Mouse (Mus musculus) forebrain, embryonic 13.5 days (tissue): Measurements from ENCODE around the gene Rab4a. TPM values are rescaled to one million over a fixed set of nuclear protein-coding genes. Genes with fewer than 3 reads are reported as not detected.
"Not testable (repeated sequence)": the region's sequence is repeated elsewhere in the genome, so short reads cannot be mapped to it uniquely, and the experiment has no call there.

ENCODE experiments used
- ATAC-seq: fragments of 200-750 bp; cut with Nextera tagmentation; 2 replicates; pipeline ENCODE4 v1.8.0; 2017
- H3K27ac ChIP-seq: fragments of 300-500 bp; sonication (generic); 2 replicates; pipeline ENCODE4 v1.5.1; 2015; ENCODE audit warnings: inconsistent platforms, mild to moderate bottlenecking, moderate library complexity
- H3K27me3 ChIP-seq: fragments of 300-500 bp; sonication (generic); 2 replicates; pipeline ENCODE4 v1.6.1; 2015; ENCODE audit warnings: mild to moderate bottlenecking, inconsistent platforms
- H3K36me3 ChIP-seq: fragments of 300-500 bp; sonication (generic); 2 replicates; pipeline ENCODE4 v1.6.1; 2015; ENCODE audit warnings: mild to moderate bottlenecking, inconsistent platforms; ENCODE audit not compliant: poor library complexity, severe bottlenecking
- H3K4me1 ChIP-seq: fragments of 300-500 bp; sonication (generic); 2 replicates; pipeline ENCODE4 v1.6.1; 2015; ENCODE audit warnings: inconsistent platforms
- H3K4me2 ChIP-seq: fragments of 300-500 bp; sonication (generic); 2 replicates; pipeline ENCODE4 v1.6.1; 2015; ENCODE audit warnings: inconsistent platforms, mild to moderate bottlenecking, moderate library complexity
- H3K4me3 ChIP-seq: fragments of 300-500 bp; sonication (generic); 2 replicates; pipeline ENCODE4 v1.5.1; 2015; ENCODE audit warnings: mild to moderate bottlenecking, inconsistent platforms
- H3K9ac ChIP-seq: fragments of 300-500 bp; sonication (generic); 2 replicates; pipeline ENCODE4 v1.6.1; 2015; ENCODE audit warnings: mild to moderate bottlenecking, inconsistent platforms
- H3K9me3 ChIP-seq: fragments of 300-500 bp; sonication (generic); replicated peaks from 2 replicates; pipeline ENCODE4 v1.6.1; 2016; ENCODE audit warnings: inconsistent platforms
- WGBS: fragments of 180-500 bp; shearing (Covaris S2); methylation state at CpG from one replicate; pipeline ENCODE4 v1.1.7; 2015; 5-methylcytosine and 5-hydroxymethylcytosine counted together
- polyA plus RNA-seq: library from polyadenylated mRNA; unstranded; fragments of >200 nt; fragmentation: Nextera tagmentation; extraction: Ambion mirVana; gene quantifications from 2 replicates; pipeline ENCODE4 v1.2.1, GENCODE M21; 2015

Rab4a gene
- polyA plus RNA-seq, 1 experiment from 2014 or later, result 72.2 TPM

DNA sequence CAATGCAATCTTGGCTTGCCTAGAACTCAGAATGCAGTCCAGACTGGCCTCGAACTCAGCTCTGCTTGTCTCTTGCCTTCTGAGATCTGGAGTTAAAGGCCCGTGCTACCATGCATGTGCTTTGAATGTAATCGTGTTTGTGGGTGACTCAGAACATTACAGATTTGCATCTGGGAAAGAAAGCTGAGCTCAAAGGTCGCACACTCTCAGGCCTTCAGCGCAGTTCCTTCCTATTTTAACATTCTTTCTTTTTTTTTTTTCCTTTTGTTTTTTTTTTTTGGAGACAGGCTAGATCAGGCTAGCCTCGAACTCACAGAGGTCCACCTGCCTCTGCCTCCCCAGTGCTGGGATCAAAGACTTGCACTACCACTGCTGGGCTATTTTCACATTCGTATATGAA lies 1.2 kb upstream of the Rab4a start:
- Histone ChIP-seq H3K36me3 (0 out of 2 replicates have a peak, but pooled peaks cover 2% of the 10 kb centered on the region), H3K9me3 (no peaks in the 10 kb centered on the region), H3K4me3 (no peak overlapping the region), H3K4me1 (peaks cover 34% of the 10 kb centered on the region), H3K4me2 (no peak overlapping the region), H3K27me3 (no peaks in the 10 kb centered on the region), H3K9ac (no peak overlapping the region), H3K27ac (no peak overlapping the region)
- no peak for ATAC-seq
- 84% methylated on average over 7 of the region's 7 CpGs for WGBS

GRCm38 (mm10) chr8:123805209-123805717 lies 522 bp upstream of the Rab4a start:
- Histone ChIP-seq H3K27ac (peak overlapping the region; percentile 60; the same call in 1 of the 2 replicates), H3K4me3 (peak overlapping the region; percentile 65), H3K9me3 (no peaks in the 10 kb centered on the region), H3K4me1 (peaks cover 34% of the 10 kb centered on the region), H3K9ac (peak overlapping the region; percentile 79), H3K27me3 (no peaks in the 10 kb centered on the region), H3K36me3 (0 out of 2 replicates have a peak, but pooled peaks cover 2% of the 10 kb centered on the region), H3K4me2 (peak overlapping the region; percentile 89)
- WGBS, result 14% methylated on average over 15 of the region's 15 CpGs
- ATAC-seq, result peak; percentile 12

GRCm38 (mm10) chr8:123806374-123806935 lies 670 bp downstream of the Rab4a start:
- no peak for ATAC-seq

DNA sequence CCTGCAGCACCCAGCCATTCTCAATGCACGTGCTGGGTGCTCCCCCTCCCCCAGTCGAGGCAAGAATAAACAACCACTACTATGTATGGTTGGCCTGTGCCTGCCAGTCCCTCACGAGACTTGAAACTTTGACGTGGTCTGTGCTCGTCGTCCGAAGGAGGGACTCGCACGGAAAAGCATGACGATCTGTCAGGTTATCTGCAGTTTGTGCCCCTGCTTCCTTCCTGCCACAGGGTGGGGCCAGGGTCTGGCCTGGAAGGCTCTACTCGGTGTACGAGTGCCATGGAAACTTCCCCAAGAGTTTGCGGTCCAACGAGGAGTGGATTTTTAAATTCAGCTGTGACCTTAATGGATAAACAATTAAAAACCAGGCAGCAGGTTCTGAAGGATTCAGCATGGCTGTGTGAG lies 1.2 kb downstream of the Rab4a start:
- Histone ChIP-seq H3K4me3 (peak overlapping the region; percentile 65), H3K4me2 (peak overlapping the region; percentile 89), H3K9me3 (no peaks in the 10 kb centered on the region), H3K9ac (peak overlapping the region; percentile 79), H3K4me1 (peaks cover 34% of the 10 kb centered on the region), H3K36me3 (0 out of 2 replicates have a peak, but pooled peaks cover 2% of the 10 kb centered on the region), H3K27me3 (no peaks in the 10 kb centered on the region), H3K27ac (no peak overlapping the region)
- 5% methylated on average over 14 of the region's 14 CpGs for WGBS
- ATAC-seq, result no peak; the same call in 1 of the 2 replicates

More at GRCm38 (mm10) chr8:123806374-123806935, 670 bp downstream of the Rab4a start:
- Histone ChIP-seq H3K36me3 (0 out of 2 replicates have a peak, but pooled peaks cover 2% of the 10 kb centered on the region), H3K27ac (peak overlapping the region; percentile 60), H3K9me3 (no peaks in the 10 kb centered on the region), H3K4me3 (peak overlapping the region; percentile 65), H3K4me2 (peak overlapping the region; percentile 89), H3K4me1 (peaks cover 34% of the 10 kb centered on the region), H3K9ac (peak overlapping the region; percentile 79), H3K27me3 (no peaks in the 10 kb centered on the region)
- 1% methylated on average over 12 of the region's 12 CpGs for WGBS

DNA sequence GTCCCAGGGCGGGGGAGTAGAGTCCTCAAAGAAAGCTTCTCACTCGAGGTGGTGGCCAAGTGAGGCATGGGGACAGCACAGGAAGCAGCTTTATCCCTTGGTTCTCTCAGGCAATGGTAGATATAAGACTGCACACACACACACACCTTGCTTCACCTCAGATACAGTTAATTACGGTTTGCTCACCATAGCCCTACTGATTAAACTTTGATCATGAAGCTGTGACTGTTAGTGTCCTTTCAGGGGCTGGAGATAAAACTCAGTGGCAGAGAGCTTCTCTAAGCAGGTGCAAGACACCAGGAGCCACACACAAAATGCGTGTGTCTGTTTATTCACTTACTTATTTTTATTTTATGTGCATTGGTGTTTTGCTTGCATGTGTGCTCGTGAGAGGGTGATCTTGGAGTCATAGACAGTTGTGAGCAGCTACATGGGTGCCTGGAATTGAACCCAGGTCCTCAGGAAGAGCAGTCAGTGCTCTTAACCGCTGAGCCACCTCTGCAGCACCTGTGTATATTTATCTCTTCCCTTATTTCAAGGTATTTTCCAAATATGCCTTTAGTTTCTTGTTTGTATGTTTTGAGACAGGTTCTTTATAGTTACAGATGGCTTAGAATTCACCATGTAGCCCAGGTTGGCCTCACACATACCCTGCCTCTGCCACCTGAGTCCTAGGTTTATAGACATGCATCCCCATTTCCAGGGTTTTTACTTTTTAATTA lies 2.2 kb downstream of the Rab4a start:
- no peak for ATAC-seq
- H3K9ac ChIP-seq, result peak overlapping the region; percentile 79; the same call in 1 of the 2 replicates

DNA sequence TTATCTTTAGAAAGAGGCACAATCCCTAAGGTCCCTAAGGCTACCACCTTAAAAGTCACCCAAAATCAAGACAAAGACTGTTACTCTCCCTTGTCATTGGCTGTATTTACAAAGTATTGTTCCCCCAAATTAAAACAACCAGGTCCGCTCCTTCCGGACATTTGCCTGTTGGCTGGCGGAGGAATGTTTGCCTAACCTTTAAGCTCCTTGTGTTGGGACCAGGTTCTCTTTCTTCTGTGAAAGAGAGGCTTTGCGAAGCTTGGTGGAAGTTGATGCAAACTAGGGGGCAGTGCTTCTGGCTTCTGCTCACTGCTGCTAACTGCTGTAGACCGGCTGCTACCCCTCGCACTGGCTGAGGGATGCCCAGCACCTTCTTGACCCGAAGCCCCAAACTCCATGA lies 2.9 kb downstream of the Rab4a start:
- no peak overlapping the region for H3K4me2 ChIP-seq
- no peaks in the 10 kb centered on the region for H3K9me3 ChIP-seq
- no peak overlapping the region for H3K4me3 ChIP-seq
- H3K27me3 ChIP-seq, result no peaks in the 10 kb centered on the region
- H3K27ac ChIP-seq, result no peak overlapping the region
- no peak overlapping the region for H3K9ac ChIP-seq
- peaks cover 3% of the 10 kb centered on the region; the same call in 1 of the 2 replicates for H3K36me3 ChIP-seq
- ATAC-seq, result no peak
- H3K4me1 ChIP-seq, result peaks cover 36% of the 10 kb centered on the region
- WGBS, result 80% methylated on average over 7 of the region's 7 CpGs

More for the DNA sequence above, 2.2 kb downstream of the Rab4a start:
- Histone ChIP-seq H3K4me2 (peak overlapping the region; percentile 89), H3K9me3 (no peaks in the 10 kb centered on the region), H3K27ac (no peak overlapping the region), H3K27me3 (no peaks in the 10 kb centered on the region), H3K4me3 (0 out of 2 replicates have a peak overlapping the region, but pooled peaks have one; percentile 65), H3K4me1 (peaks cover 34% of the 10 kb centered on the region), H3K36me3 (0 out of 2 replicates have a peak, but pooled peaks cover 2% of the 10 kb centered on the region)
- 65% methylated on average over 6 of the region's 6 CpGs for WGBS

DNA sequence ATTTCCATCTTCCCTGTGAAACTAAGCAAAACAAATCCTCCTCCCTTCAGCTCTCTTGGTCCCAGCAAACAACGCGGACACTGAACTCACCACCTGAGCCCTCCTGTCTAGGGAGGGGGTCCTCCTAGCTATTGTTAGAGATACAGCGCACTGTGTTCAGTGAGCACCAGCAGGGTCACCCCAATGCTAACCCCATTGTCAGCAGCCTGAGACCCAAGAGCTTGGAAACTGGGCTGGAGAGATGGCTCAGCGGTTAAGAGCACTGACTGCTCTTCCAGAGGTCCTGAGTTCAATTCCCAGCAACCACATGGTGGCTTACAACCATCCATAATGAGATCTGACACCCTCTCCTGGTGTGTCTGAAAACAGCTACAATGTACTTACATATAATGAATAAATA lies 3.6 kb downstream of the Rab4a start:
- not testable (repeated sequence) for H3K4me2 ChIP-seq, H3K36me3 ChIP-seq, ATAC-seq, H3K27ac ChIP-seq, H3K9me3 ChIP-seq, H3K27me3 ChIP-seq, H3K9ac ChIP-seq, H3K4me3 ChIP-seq
- 87% methylated on average over 4 of the region's 4 CpGs for WGBS
- H3K4me1 ChIP-seq, result peaks cover 36% of the 10 kb centered on the region

- Histone ChIP-seq H3K9me3 (no peaks in the 10 kb centered on the region), H3K4me3 (no peak overlapping the region), H3K9ac (no peak overlapping the region), H3K4me1 (peaks cover 21% of the 10 kb centered on the region), H3K27ac (no peak overlapping the region), H3K36me3 (peaks cover 30% of the 10 kb centered on the region), H3K4me2 (no peak overlapping the region), H3K27me3 (no peaks in the 10 kb centered on the region)
- WGBS, result 89% methylated on average over 5 of the region's 5 CpGs
- ATAC-seq, result no peak
Observed at GRCm38 (mm10) chr8:123812227-123812626, 6.4 kb downstream of the Rab4a start.

DNA sequence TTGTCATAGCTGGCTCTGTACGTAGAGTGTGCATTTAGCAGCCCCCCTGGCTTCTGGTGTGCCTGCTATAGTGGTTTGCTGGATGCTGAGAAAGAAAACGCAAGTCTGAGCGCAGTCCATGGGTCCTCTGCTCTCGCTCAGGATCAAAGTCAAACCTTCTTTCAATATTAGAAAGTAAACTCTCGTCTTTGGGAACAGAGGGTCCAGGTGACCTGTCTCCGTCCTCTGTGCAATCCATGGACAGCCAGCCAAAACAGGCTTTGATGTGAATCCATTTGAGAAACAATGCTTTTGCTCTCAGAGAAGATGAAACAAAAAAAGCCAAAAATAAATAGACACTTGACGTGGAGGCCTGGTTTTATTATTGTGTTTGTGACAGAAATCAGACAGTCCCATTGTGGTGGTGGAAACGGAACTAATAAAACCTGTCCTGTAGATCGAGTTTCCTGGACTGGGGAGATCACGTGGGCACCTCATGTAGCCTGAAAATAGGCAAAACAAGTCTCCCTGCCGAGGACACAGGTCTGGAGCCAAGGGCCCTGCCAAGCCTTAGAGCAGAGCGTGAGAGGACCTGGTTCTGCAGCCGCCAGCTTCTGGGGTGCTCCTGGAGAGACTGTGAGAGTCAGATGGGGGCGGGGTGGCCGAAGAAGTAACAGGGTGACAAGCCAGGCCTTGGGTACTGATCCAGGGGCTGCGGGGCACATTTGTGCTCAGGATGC lies 7.5 kb downstream of the Rab4a start:
- Histone ChIP-seq H3K4me3 (no peak overlapping the region), H3K4me1 (peaks cover 10% of the 10 kb centered on the region; the same call in 1 of the 2 replicates), H3K9ac (no peak overlapping the region), H3K4me2 (no peak overlapping the region), H3K36me3 (peaks cover 36% of the 10 kb centered on the region), H3K27ac (no peak overlapping the region), H3K9me3 (no peaks in the 10 kb centered on the region), H3K27me3 (no peaks in the 10 kb centered on the region)
- WGBS, result 80% methylated on average over 16 of the region's 16 CpGs
- no peak for ATAC-seq

DNA sequence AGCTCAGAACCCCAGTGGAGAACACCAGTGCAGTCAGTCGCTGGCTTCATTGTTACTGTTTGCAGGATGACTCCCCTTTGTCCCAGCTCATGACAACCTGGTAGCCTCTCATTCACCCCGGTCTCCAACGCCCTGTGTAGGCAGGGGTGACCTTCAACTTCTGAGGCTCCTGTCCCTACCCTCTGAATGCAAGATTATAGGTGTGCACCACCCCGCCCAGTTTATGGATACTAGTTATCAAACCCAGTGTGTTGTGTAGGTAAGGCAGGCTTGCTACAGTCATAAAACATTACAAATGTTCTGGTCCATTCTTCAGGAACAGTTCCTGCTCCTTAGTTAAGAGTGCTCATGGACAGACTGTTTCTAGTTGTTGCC lies 8.1 kb downstream of the Rab4a start:
- no peak overlapping the region for H3K4me3 ChIP-seq

DNA sequence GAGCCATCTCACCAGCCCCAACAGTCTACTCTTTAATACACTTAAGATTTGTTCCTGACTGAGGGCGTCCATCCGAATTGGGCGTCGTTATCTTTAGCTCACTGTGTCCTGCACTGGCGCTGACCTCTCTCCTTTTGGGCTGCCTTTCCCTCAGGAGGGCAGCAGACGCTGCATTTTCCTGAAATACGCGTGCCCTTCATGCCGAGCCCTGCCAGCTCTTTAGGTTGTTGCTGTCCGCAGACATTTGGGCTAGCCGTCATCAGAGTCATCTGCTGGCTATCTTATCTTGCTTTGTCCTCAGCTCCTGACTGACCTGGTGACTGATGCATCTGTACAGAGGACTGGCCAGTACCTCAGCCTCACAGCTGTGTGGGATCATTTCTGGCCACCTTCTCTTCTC lies 9.5 kb downstream of the Rab4a start:
- no peak overlapping the region for H3K27ac ChIP-seq
- H3K36me3 ChIP-seq, result peaks cover 33% of the 10 kb centered on the region
- no peak overlapping the region for H3K4me3 ChIP-seq
- WGBS, result 83% methylated on average over 11 of the region's 11 CpGs
- 0 out of 2 replicates have a peak, but pooled peaks cover 3% of the 10 kb centered on the region for H3K4me1 ChIP-seq
- H3K4me2 ChIP-seq, result no peak overlapping the region
- H3K27me3 ChIP-seq, result no peaks in the 10 kb centered on the region
- ATAC-seq, result no peak
- no peaks in the 10 kb centered on the region for H3K9me3 ChIP-seq
- H3K9ac ChIP-seq, result no peak overlapping the region

More for the DNA sequence above, 8.1 kb downstream of the Rab4a start:
- H3K27ac ChIP-seq, result no peak overlapping the region
- H3K27me3 ChIP-seq, result no peaks in the 10 kb centered on the region
- peaks cover 35% of the 10 kb centered on the region for H3K36me3 ChIP-seq
- ATAC-seq, result no peak
- peaks cover 5% of the 10 kb centered on the region; the same call in 1 of the 2 replicates for H3K4me1 ChIP-seq
- WGBS, result 89% methylated on average over 4 of the region's 4 CpGs
- H3K9ac ChIP-seq, result no peak overlapping the region
- H3K9me3 ChIP-seq, result no peaks in the 10 kb centered on the region
- H3K4me2 ChIP-seq, result no peak overlapping the region

DNA sequence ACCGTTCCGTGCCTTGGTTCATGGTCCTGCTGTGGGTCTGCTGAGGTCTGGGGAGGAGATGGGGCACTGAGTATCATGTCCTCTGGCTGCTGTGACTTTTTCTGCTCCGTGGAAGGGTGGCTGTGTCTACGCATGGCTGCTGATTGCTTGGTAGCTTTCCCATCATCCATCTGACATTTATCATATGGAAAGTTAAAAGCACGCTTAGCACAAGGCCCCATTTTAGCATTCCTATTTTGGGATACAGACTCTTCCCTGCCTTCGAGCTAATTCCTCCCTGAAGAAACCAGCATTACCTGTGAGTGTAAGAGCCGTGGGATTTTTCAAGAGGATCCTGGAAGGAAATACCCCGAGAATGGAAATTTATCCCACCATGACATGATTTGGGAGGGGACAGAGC lies 11.2 kb downstream of the Rab4a start:
- H3K27me3 ChIP-seq, result no peaks in the 10 kb centered on the region
- H3K9me3 ChIP-seq, result no peaks in the 10 kb centered on the region
- H3K4me3 ChIP-seq, result no peak overlapping the region
- no peak for ATAC-seq
- H3K27ac ChIP-seq, result no peak overlapping the region
- no peak overlapping the region for H3K4me2 ChIP-seq
- 0 out of 2 replicates have a peak, but pooled peaks cover 3% of the 10 kb centered on the region for H3K4me1 ChIP-seq
- H3K36me3 ChIP-seq, result peaks cover 43% of the 10 kb centered on the region
- WGBS, result 92% methylated on average over 8 of the region's 8 CpGs
- H3K9ac ChIP-seq, result no peak overlapping the region
